Mouse (Mus musculus) stomach, embryonic 14.5 days (tissue): ENCODE measurements around the gene Map7. TPM values are rescaled to one million over a fixed set of nuclear protein-coding genes. Genes with fewer than 3 reads are reported as not detected.

Source experiments
- ATAC-seq: fragments of 200-750 bp; cut with Nextera tagmentation; 2 replicates; pipeline ENCODE4 v1.8.0; 2017; ENCODE audit warnings: low read depth, moderate TSS enrichment; ENCODE audit not compliant: insufficient number of reproducible peaks, insufficient read depth, low FRiP score
- H3K27ac ChIP-seq: fragments of 300-500 bp; sonication (generic); 2 replicates; pipeline ENCODE4 v1.5.1; 2014; ENCODE audit warnings: mild to moderate bottlenecking, low read length, moderate library complexity, mixed read lengths
- H3K27me3 ChIP-seq: fragments of 300-500 bp; sonication (generic); 2 replicates; pipeline ENCODE4 v1.6.1; 2014; ENCODE audit warnings: low read length, control low read depth, mixed read lengths; ENCODE audit not compliant: control insufficient read depth, insufficient read depth
- H3K36me3 ChIP-seq: fragments of 300-500 bp; sonication (generic); 2 replicates; pipeline ENCODE4 v1.6.1; 2014; ENCODE audit warnings: mild to moderate bottlenecking, control low read depth, low read length, moderate library complexity, mixed read lengths; ENCODE audit not compliant: control insufficient read depth, insufficient read depth
- H3K4me1 ChIP-seq: fragments of 300-500 bp; sonication (generic); 2 replicates; pipeline ENCODE4 v1.6.1; 2014; ENCODE audit warnings: low read length, control low read depth, mixed read lengths; ENCODE audit not compliant: control insufficient read depth, insufficient read depth
- H3K4me2 ChIP-seq: fragments of 300-500 bp; sonication (generic); replicated peaks from 2 replicates; pipeline ENCODE4 v1.6.1; 2014; ENCODE audit warnings: low read depth, low read length, control low read depth
- H3K4me3 ChIP-seq: fragments of 300-500 bp; sonication (generic); 2 replicates; pipeline ENCODE4 v1.5.1; 2014; ENCODE audit warnings: low read depth, low read length, control low read depth
- H3K9ac ChIP-seq: fragments of 300-500 bp; sonication (generic); replicated peaks from 2 replicates; pipeline ENCODE4 v1.6.1; 2014; ENCODE audit warnings: low read depth, mild to moderate bottlenecking, control low read depth, low read length, moderate library complexity, mixed read lengths
- H3K9me3 ChIP-seq: fragments of 300-500 bp; sonication (generic); 2 replicates; pipeline ENCODE4 v1.6.1; 2016; ENCODE audit warnings: low read depth, low read length, control low read depth; ENCODE audit not compliant: control insufficient read depth
- WGBS: fragments of 180-500 bp; shearing (Covaris S2); extraction: QIAGEN DNeasy Blood & Tissue Kit; methylation state at CpG from one replicate; pipeline ENCODE4 v1.1.7; 2014; 5-methylcytosine and 5-hydroxymethylcytosine counted together
- polyA plus RNA-seq: library from polyadenylated mRNA; unstranded; fragments of >200 nt; fragmentation: Nextera tagmentation; extraction: Ambion mirVana; gene quantifications from 2 replicates; pipeline ENCODE4 v1.2.1, GENCODE M21; 2014

The Map7 gene
- polyA plus RNA-seq, 1 experiment from 2014 or later = 12.0 TPM

DNA sequence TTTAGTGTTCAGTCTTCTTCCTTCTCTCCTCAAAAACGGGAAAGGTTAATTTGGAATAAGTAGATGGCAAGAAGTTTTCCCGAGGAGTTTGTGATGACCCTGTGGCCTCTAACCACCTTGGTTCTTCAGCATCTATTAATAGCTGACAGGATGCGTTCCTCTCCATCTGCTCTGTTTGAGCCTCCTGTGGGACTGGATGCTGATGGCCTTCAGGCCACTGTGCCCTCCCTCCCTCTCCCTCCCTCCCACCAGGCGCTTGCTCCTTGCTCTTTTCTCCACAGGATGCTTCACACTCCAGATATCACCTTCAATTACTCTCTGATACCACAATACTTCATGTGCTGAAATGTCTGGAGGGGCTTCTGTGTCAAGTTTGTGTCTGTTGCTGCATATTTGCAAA, 10.5 kb downstream of the Map7 start:
- Histone ChIP-seq H3K4me2 (no peak overlapping the region), H3K9ac (no peak overlapping the region), H3K36me3 (no peaks in the 10 kb centered on the region), H3K4me1 (no peaks in the 10 kb centered on the region), H3K27me3 (no peaks in the 10 kb centered on the region), H3K4me3 (no peak overlapping the region), H3K9me3 (no peaks in the 10 kb centered on the region), H3K27ac (no peak overlapping the region)
- no peak for ATAC-seq
- WGBS = 45% methylated on average over 4 of the region's 4 CpGs

DNA sequence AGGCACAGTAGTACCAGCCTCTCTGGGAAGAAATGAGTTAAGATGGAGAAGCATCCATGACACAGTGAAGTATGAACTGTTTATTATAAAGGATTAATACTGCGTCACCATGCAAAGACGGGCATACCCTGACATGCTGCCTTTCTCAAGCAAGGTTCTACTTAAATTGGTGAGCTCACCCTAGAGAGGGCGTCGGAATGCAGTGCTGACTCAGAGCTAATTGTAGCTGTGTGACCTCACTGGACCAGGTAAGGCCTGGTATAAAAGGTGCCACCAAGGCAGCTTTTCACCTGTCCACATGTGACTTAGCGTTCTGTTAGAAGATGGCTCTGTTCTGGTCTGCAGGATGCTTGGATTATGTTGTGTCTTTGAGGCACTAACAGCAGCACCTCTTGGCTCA, 11.0 kb downstream of the Map7 start:
- H3K4me2 ChIP-seq = no peak overlapping the region
- ATAC-seq = no peak
- WGBS = 80% methylated on average over 5 of the region's 5 CpGs
- no peaks in the 10 kb centered on the region for H3K4me1 ChIP-seq
- no peaks in the 10 kb centered on the region for H3K27me3 ChIP-seq
- H3K9ac ChIP-seq = no peak overlapping the region
- H3K36me3 ChIP-seq = no peaks in the 10 kb centered on the region
- no peaks in the 10 kb centered on the region for H3K9me3 ChIP-seq
- no peak overlapping the region for H3K4me3 ChIP-seq
- H3K27ac ChIP-seq = no peak overlapping the region

DNA sequence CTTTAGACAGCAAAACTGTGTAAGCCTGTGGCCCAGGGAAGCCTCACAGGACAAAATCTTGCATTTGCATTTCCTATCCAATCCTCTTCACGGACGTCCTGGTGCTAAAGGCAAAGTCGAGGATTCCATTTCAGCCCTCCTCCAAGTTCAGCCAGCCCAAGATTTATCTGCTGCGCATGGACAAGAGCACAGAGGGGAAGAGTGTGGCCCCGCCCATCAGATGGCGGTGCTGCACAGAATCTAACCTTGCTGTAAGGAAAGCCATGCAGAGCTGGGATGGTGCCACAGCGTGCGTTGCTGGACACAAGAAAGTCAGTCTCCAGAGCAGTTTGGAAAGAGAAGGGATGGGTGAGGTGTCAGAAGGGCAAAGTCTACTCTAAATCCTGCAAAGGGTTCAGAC, 12.6 kb downstream of the Map7 start:
- no peak for ATAC-seq
- Histone ChIP-seq H3K36me3 (no peaks in the 10 kb centered on the region), H3K27me3 (no peaks in the 10 kb centered on the region), H3K4me3 (no peak overlapping the region), H3K9me3 (no peaks in the 10 kb centered on the region), H3K9ac (no peak overlapping the region), H3K4me2 (no peak overlapping the region), H3K4me1 (no peaks in the 10 kb centered on the region), H3K27ac (no peak overlapping the region)
- WGBS = 53% methylated on average over 8 of the region's 8 CpGs

DNA sequence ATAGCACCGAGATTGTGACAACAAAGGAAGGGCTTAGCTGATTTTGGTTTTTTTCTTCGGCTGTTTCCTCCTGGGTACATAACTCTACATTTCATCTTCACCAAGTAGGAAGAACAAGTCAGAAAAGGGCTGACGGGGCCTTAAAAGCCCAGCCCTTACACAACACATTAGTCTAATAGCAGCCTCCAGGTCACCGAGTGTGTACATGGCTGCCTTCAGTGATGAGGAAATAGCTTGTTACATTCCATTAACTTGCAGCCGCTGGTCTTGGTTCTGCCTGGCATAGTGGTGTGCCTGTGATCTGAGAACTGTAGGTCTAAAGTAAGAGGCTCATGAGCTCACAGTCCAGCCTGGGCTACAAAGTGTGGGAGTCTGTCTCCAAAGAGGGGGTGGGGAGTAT, 16.5 kb downstream of the Map7 start:
- 0 out of 2 replicates have a peak, but pooled peaks cover 2% of the 10 kb centered on the region for H3K4me1 ChIP-seq
- H3K4me3 ChIP-seq = no peak overlapping the region
- no peak overlapping the region for H3K4me2 ChIP-seq
- no peaks in the 10 kb centered on the region for H3K27me3 ChIP-seq
- H3K36me3 ChIP-seq = no peaks in the 10 kb centered on the region
- H3K9me3 ChIP-seq = no peaks in the 10 kb centered on the region
- 68% methylated on average over 5 of the region's 5 CpGs for WGBS
- no peak overlapping the region for H3K9ac ChIP-seq
- no peak overlapping the region for H3K27ac ChIP-seq
- ATAC-seq = no peak

DNA sequence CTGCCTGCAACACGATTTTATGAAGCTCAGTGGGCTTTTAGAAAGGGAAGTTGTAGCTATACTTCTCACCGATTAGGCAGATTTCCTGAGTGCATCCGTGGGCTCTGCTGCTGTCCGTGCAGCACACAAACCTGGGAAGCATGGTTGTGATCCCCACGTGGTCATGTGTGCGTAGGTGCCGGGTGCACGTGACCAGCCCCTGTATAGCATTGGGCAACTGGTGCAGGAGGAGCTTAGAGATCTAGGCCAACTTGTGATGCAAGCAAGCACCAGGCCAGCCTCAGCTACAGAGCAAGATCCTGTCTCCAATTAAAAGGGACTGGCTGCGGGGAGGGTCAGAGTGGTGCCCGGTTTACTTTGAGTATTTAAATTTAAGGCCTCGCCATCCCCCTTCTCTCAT, 18.5 kb downstream of the Map7 start:
- Histone ChIP-seq H3K9me3 (no peaks in the 10 kb centered on the region), H3K4me3 (no peak overlapping the region), H3K27ac (no peak overlapping the region), H3K4me1 (peaks cover 13% of the 10 kb centered on the region; the same call in 1 of the 2 replicates), H3K27me3 (no peaks in the 10 kb centered on the region), H3K36me3 (no peaks in the 10 kb centered on the region), H3K9ac (no peak overlapping the region), H3K4me2 (no peak overlapping the region)
- no peak for ATAC-seq
- WGBS = 77% methylated on average over 11 of the region's 11 CpGs

DNA sequence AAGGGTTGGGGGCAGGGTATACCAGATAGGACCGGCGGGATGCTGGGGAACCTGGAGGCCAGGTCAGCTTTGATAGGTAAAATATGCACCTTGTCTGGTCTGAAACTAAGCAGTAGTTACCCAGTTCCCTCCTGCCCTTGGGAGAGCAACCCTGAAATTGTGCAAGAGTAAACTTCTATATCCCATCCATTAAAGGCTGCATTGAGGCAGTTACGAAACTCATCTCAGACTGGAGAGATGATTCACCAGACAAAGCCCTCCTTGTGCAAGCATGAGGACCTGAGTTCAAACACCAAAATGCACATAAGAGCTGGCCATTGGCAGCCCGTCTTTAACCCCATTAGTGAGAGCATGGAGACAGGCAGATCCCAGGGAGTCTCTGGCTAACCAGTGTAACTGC, 19.2 kb downstream of the Map7 start:
- 87% methylated on average over 4 of the region's 4 CpGs for WGBS
- Histone ChIP-seq H3K4me3 (no peak overlapping the region), H3K27me3 (no peaks in the 10 kb centered on the region), H3K36me3 (no peaks in the 10 kb centered on the region), H3K4me1 (peaks cover 13% of the 10 kb centered on the region; the same call in 1 of the 2 replicates), H3K9me3 (no peaks in the 10 kb centered on the region), H3K9ac (no peak overlapping the region), H3K4me2 (no peak overlapping the region), H3K27ac (no peak overlapping the region)
- no peak for ATAC-seq

DNA sequence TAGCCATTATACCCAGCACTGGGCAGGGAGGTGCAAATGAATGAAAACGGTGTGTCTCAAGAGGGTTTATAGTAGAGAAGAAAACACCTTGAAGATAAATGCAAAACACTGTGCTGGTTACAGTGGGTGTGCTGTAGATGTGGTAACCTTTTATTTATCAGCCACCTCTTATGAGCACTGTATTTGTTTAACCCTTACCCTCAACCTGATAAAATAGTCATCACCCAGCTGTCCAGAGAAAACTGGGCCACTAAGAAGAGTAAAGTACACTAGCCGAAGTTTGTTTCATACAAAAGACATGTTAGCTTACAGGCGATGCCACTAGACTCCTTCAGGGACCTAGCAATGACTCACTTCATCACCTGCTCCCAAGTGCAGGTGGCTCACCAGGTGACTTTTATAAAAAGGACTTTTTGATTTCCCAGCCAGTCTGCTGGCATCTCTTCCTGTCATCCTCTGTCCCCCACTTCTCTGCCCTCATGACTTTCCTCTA, 21.0 kb downstream of the Map7 start:
- WGBS = 77% methylated on average over 3 of the region's 3 CpGs
- no peak overlapping the region for H3K4me2 ChIP-seq
- no peak for ATAC-seq
- H3K9ac ChIP-seq = no peak overlapping the region
- H3K4me1 ChIP-seq = peaks cover 13% of the 10 kb centered on the region; the same call in 1 of the 2 replicates
- H3K36me3 ChIP-seq = no peaks in the 10 kb centered on the region
- no peaks in the 10 kb centered on the region for H3K9me3 ChIP-seq
- H3K4me3 ChIP-seq = no peak overlapping the region
- no peaks in the 10 kb centered on the region for H3K27me3 ChIP-seq
- H3K27ac ChIP-seq = no peak overlapping the region; the same call in 1 of the 2 replicates

DNA sequence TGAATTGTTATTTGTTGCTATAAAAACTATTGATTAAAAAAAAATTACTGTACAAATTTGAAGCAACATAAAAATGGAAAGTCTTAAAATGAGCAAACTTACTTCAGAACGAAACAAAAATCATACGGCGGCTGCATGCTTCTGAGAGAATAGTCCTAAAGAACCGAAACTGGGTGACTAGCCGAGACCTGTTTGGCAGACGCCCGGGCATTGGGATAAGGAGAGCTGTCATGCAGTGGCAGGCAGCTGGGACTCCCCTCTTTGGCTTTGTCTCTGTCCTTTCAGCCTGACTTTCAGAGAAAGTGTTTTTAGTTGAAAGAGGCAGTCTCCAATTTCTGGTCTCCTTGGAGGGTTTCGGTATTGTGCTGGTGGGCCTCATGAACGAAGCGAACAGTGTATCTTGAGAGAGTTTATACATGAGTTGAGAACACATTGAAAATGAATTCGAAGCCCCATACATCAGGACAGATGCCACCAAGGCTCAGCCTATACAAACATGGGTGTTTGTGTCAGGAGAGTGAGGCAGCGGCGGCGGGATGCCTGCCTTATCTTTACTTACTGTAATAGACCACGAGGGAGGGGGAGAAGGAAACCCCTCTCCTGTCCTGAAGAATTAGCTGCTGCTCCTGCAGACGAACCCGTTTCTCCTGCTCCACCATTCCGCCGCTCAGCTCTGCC, 21.8 kb downstream of the Map7 start:
- Histone ChIP-seq H3K4me1 (peaks cover 13% of the 10 kb centered on the region; the same call in 1 of the 2 replicates), H3K9me3 (no peaks in the 10 kb centered on the region), H3K36me3 (no peaks in the 10 kb centered on the region), H3K27ac (peak overlapping the region; percentile 71), H3K4me3 (peak overlapping the region; percentile 16; the same call in 1 of the 2 replicates), H3K9ac (no peak overlapping the region; the same call in 1 of the 2 replicates), H3K27me3 (no peaks in the 10 kb centered on the region), H3K4me2 (peak overlapping the region; percentile 48)
- 22% methylated on average over 19 of the region's 19 CpGs for WGBS
- ATAC-seq = no peak
